Mouse (Mus musculus): Measurements from ENCODE around the gene Scgb1a1.
"Not testable (repeated sequence)": the region's sequence is repeated elsewhere in the genome, so short reads cannot be mapped to it uniquely, and the experiment has no call there.

Gene Scgb1a1

GRCm38 (mm10) chr19:9087821-9088220 lies at the start of gene Scgb1a1:
Gene Scgb1a1 (minus strand): TSS chr19:9087958.
- DNase-seq (ENCODE audit: low read depth, low spot score), result no peak

- DNase-seq (ENCODE audit: low read depth, low spot score), result no peak
Measured at GRCm38 (mm10) chr19:9137159-9137558, 49.4 kb upstream of the Scgb1a1 start.

GRCm38 (mm10) chr19:9135512-9136331 lies 48.0 kb upstream of the Scgb1a1 start, which contains the start of gene Asrgl1:
Gene Asrgl1 (minus strand): TSS chr19:9135636.
- DNase-seq (ENCODE audit: low read depth, low spot score), result peak; percentile 78

- DNase-seq (ENCODE audit: low read depth, low spot score), result no peak
Measured at GRCm38 (mm10) chr19:9134746-9135511, 47.2 kb upstream of the Scgb1a1 start.

- DNase-seq (ENCODE audit: low read depth, low spot score), result no peak
Measured at GRCm38 (mm10) chr19:9129996-9130395, 42.2 kb upstream of the Scgb1a1 start.

- no peak for DNase-seq (ENCODE audit: low read depth, low spot score)
Measured at GRCm38 (mm10) chr19:9128499-9129194, 40.9 kb upstream of the Scgb1a1 start.

GRCm38 (mm10) chr19:9123986-9124385 lies 36.2 kb upstream of the Scgb1a1 start:
- DNase-seq (ENCODE audit: low read depth, low spot score), result not testable (repeated sequence)

GRCm38 (mm10) chr19:9122390-9122789 lies 34.6 kb upstream of the Scgb1a1 start:
- no peak for DNase-seq (ENCODE audit: low read depth, low spot score)

GRCm38 (mm10) chr19:9119655-9120425 lies 32.1 kb upstream of the Scgb1a1 start:
- no peak for DNase-seq (ENCODE audit: low read depth, low spot score)

GRCm38 (mm10) chr19:9117275-9117674 lies 29.5 kb upstream of the Scgb1a1 start:
- no peak for DNase-seq (ENCODE audit: low read depth, low spot score)

- no peak for DNase-seq (ENCODE audit: low read depth, low spot score)
Measured at GRCm38 (mm10) chr19:9116268-9116667, 28.5 kb upstream of the Scgb1a1 start.

- no peak for DNase-seq (ENCODE audit: low read depth, low spot score)
Measured at GRCm38 (mm10) chr19:9112043-9112442, 24.3 kb upstream of the Scgb1a1 start.

- peak; percentile 65 for DNase-seq (ENCODE audit: low read depth, low spot score)
Measured at GRCm38 (mm10) chr19:9110182-9110869, 22.6 kb upstream of the Scgb1a1 start.

GRCm38 (mm10) chr19:9108536-9108935 lies 20.8 kb upstream of the Scgb1a1 start:
- no peak for DNase-seq (ENCODE audit: low read depth, low spot score)

- no peak for DNase-seq (ENCODE audit: low read depth, low spot score)
Measured at GRCm38 (mm10) chr19:9107379-9107755, 19.6 kb upstream of the Scgb1a1 start.

- no peak for DNase-seq (ENCODE audit: low read depth, low spot score)
Measured at GRCm38 (mm10) chr19:9106751-9107378, 19.1 kb upstream of the Scgb1a1 start.

- no peak for DNase-seq (ENCODE audit: low read depth, low spot score)
Measured at GRCm38 (mm10) chr19:9106096-9106495, 18.3 kb upstream of the Scgb1a1 start.

- no peak for DNase-seq (ENCODE audit: low read depth, low spot score)
Measured at GRCm38 (mm10) chr19:9105101-9105685, 17.4 kb upstream of the Scgb1a1 start.

- DNase-seq (ENCODE audit: low read depth, low spot score), result no peak
Measured at GRCm38 (mm10) chr19:9103986-9104385, 16.2 kb upstream of the Scgb1a1 start.

- peak; percentile 13 for DNase-seq (ENCODE audit: low read depth, low spot score)
Measured at GRCm38 (mm10) chr19:9101062-9101457, 13.3 kb upstream of the Scgb1a1 start.

Measured in retina, postnatal 7 days (tissue).